Mouse (Mus musculus): Measurements from ENCODE around the gene Xrcc3.
A peak's percentile ranks its signal among the peaks of the same experiment; 100 is the strongest.

Xrcc3 gene

DNA sequence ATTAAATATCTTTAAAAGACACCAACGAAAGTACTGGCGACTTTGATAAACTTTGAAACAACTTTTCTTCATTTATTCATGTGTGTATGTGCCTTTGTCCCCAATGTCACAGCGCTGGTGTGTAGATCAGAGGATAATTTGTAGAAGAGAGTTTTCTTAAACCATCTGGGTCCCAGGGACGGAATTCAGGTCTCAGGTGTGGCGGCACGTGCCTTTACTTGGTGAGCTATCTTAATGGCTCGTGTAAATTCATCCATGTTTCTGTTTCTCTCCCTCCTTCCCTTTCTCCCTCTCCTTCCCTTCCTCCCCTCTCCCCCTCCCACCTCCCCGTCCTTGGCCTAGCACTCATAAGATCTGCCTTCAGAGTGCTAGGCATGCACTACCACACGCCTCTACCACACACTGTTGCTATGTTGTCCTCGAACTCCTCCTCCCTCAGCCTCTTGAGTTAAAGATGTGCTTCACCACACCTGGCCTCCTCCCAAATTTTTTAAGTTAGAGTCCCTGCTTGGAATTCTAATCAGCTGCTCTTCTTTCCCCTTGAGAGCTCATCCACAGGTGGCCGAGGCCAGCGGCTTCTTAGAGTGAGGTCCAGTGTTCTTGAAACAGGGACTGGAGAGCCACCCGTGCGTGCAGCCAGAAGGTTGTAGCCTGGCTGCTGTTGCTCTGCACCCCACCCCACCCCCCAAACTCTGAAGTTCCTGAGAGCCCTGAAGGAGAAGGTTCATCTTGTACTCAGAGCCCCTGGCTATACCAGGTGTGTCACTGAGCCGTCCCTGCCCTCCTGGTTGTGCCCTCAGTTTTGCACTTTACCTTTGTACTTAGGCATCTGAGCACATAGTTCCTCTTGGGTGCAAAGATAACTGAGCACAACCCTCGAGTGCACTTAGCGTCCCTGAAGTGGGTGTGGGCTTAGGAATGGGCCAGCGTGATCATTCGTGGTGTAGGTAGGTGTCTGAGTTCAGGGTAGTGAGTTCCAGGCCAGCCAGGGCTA is 1.4 kb upstream of the Xrcc3 start:
- DNase-seq = no peak

GRCm38 (mm10) chr12:111813111-111813765 is 435 bp downstream of the Xrcc3 start:
- DNase-seq = peak; percentile 45

- peak; percentile 41 for DNase-seq
These were observed 1.1 kb downstream of the Xrcc3 start for GRCm38 (mm10) chr12:111812611-111813010.

GRCm38 (mm10) chr12:111812075-111812474 is 1.6 kb downstream of the Xrcc3 start:
- DNase-seq = no peak

GRCm38 (mm10) chr12:111809762-111810161 is 3.9 kb downstream of the Xrcc3 start:
- DNase-seq = peak; percentile 91

- no peak for DNase-seq
These were observed 4.9 kb downstream of the Xrcc3 start for GRCm38 (mm10) chr12:111808775-111809174.

DNA sequence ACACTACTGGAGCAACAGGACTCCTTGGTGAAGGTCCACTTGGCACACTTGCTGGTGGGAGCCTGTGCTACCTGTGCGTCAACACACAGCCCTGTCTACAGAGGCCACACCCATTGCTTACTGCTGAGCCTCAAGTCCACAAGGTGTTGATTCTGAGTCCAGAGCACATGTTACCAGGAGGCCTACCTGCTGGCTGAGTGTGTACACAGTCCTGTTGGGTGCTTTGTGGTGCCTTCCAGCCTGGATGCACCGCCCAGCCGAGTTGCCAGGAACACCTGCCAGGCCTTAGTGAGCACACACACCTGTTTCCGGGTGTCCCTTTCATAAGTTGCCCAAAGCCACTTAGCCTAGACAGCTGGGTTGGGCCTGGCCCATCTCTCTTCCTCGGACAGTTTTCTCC is 10.1 kb downstream of the Xrcc3 start:
- DNase-seq = no peak

DNA sequence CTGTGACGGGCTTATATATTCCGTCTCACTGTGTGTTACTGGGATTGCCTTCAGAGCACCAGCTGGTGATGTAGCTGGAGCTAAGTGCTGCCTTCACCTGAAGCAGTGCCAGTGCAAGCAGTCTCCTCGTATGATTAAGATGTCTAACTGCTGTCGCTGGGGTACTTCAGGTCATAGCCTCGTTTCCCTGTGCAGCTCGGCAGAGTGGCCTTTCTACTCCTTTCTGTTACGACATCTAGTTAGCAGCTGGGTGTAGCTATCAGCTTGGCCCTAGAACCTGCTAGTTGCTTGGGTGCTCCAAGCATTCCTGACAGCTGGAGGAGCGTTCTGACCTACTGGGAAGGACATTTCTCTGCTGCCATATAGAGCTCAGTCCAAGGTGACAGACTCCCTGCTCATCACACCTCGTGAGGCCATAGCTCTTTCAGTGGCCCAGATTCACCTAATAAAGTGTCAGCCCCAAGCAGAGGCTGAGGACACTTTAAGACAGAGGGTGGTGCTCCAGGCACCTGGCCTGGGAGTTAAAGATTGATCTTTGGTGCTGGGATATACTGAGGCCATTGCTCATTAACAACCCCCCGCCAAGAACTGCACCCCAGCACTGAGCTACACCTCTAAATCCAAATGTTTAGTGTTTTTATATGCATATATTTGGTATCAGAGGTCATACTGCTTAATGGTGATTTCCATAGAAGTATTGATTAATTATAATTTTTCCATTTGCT is 13.1 kb downstream of the Xrcc3 start:
- DNase-seq = no peak

DNA sequence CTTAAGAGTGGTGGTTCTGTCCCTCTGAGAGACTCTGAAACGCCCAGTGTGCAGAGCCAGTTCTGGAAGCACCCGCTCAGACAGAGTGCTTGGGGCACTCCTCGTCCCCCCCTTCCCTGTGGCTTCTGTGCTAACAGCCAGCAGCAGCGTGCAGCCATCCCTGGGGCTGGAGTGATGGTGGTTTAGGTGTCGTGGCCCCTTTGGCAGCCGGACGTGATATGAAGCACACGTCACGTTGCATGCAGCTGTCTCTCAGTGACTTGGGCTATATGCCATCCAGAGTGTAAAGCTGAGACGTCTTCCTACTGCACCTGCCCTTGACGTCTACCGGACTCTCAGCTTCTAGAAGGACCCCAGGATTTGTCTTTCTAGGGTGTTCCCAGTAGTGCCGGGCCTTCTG is 15.2 kb downstream of the Xrcc3 start:
- DNase-seq = no peak

GRCm38 (mm10) chr12:111797251-111797650 is 16.4 kb downstream of the Xrcc3 start:
- no peak for DNase-seq

GRCm38 (mm10) chr12:111795180-111795895 is 18.3 kb downstream of the Xrcc3 start:
- DNase-seq = peak; percentile 56

DNA sequence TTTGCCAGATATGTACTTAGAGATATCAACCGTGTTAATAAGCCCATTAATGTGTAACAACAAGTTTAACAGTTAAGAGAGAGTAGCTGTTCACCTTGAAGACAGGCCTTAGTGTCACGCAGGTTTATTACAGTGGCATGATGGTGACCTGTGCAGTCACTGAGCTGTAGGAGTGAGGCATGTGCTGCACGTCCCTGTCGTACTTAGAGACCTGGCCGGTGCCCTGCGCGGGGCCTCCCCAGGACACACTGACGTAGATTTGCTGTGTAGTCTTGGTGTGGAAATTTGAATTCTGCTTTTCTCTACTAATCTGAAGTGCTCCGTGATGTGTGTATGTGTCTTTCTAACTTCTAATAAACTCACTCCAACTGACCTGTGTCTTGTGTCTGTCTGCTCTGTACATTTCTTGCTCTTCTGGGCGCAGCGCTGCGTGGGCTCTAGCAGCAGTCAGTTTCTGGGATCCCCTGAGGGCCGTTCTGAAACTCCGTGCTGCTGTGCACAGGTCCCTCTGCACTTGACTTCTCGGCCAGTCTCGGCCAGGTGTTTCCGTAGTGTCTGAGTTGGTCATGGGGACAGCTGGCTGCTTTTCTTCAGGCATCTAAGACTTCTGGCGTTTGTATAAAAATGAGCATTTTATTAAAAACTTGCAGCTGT is 19.0 kb downstream of the Xrcc3 start:
- DNase-seq = no peak

GRCm38 (mm10) chr12:111794102-111794501 is 19.6 kb downstream of the Xrcc3 start:
- peak; percentile 76 for DNase-seq

DNA sequence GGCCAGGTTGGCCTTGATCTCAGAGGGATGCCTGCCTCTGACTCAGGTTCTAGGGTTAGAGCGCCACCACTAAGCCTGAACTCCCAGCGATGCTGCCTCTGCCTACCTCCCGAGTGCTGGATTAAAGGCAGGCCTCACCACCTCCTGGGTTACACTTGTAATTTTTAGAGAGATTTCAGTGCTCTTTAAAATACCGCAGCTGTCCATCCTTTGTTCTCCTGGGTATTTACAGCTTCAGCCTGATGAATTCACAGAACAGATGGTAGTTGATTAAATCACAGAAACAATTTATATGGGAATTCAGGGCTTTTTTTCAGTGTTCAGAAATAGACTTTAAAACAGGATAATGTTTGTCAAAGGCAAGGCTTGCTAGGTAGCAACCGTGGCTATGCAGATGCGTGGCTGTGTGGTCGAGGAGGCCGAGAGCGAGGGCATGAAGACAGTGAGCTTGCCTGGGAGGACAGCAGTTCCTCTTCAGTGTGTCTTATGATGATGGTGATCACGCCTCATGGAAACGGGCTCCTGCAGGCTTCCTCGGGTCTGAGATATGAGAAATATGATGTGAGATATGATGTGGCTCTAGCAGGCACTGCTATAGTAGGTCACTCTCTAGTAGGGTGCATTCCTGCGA is 22.1 kb downstream of the Xrcc3 start:
- no peak for DNase-seq

DNA sequence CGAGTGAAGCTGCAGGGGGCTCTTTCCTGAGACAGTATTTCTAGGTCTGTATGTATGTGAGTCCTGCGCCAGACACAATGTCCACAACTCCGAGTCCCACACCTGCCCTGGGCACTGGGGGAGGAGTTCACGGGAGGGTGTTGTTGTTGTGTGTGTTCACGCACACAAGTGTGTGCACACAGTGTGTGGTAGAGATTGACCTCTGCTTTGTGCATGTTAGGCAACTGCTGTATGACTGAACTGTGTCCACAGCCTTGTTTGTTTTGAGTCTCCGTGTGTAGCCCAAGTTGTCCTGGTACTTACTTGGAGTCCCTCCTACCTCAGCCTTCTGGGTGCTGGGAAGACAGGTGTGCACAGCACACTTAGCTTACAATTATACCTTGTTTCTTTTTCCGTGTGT is 23.0 kb downstream of the Xrcc3 start:
- no peak for DNase-seq

DNA sequence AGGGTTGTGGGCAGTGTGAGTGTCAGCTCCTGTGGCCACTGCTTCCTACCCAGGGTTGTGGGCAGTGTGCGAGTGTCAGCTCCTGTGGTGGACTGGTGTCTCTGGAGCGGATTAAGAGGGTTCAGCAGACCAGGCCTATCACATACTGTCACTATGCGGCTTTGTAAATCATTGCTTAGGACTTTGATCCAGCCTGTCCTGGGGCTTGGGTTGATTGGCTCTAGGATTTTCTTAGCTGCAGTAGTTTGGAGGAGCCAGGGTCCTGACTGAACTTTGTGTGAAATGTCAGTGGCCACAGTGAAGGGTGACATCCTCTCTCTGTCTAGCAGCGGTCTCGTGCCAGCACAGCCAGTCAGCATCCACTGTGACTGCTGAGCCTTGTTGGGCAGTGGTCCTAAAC is 23.6 kb downstream of the Xrcc3 start:
- peak; percentile 63 for DNase-seq

DNA sequence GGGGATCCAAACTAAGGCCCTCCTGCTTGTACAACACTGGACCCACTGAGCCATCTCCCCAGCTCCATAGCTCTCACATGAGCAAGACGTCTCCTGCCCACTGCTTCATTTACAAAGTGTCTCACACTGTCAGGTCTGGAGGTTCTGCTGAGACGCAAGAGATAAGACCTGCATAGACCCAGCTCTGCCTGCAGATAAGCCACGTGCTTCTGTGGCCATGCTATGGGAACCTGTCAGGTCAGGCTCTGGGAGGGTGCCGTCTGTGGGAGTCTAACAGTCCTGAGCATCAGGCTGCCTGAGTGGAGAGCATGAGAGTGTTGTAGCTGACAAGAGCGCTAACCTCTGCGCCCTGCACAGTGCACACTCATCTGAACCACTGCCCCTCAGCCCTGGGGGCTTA is 26.7 kb downstream of the Xrcc3 start:
- DNase-seq = no peak

DNA sequence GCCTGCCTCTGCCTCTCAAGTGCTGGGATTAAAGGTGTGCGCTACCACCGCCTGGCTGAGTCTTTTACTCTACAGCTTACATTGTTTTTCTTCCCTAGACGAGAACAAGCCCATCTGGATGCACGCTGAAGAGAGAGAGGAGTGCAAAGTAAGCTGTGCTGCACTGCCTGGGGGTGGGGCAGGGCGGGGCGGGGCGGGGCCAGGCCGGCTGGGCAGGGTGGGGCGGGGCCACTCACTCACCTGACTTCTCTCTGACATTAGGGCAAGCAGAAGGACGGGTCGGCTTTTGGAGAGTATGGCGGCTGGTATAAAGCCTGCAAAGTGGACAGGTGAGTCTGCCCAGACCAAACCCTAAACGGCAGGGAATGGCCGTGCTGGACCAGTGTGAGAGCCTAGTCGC is 28.5 kb downstream of the Xrcc3 start:
- no peak for DNase-seq

- no peak for DNase-seq
These were observed 34.1 kb downstream of the Xrcc3 start for GRCm38 (mm10) chr12:111779544-111779943.

DNA sequence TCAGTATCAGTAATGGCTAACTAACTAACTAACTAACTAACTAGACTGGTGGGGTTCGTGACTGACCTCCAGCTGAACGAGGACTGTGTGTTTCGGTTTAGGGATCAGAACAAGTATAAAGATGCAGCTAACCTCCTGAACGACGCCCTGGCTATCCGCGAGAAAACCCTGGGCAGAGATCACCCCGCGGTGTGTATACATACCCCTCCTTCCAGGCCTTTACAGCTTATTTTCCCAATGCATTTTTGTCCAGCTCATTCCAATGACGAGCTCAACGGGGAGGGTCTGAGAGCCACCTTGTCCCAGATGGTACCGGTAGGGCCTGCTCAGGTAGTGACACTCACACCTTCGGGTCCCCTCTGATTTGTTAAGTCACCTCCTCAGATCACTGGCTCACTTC is 35.8 kb downstream of the Xrcc3 start:
- no peak for DNase-seq

DNA sequence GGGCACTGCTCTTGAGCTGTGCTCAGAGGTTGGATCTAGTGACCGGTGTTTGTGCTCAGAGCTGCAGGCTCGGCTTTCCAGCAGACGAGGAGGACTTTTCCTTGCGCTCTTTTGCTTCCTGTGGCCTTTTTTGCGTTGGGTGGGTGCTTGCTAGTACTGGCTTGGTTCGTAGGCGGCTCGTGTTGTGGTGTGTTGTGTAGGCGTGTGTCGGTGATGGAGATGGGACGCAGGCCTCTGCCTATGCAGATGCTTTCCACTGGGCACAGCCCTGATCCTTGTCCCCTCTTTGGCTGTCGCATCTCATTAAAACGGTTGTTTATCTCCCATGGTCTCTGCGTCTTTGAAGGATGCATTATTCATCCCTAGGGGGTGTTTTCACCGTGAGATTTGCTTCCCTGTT is 38.8 kb downstream of the Xrcc3 start:
- DNase-seq = no peak

DNA sequence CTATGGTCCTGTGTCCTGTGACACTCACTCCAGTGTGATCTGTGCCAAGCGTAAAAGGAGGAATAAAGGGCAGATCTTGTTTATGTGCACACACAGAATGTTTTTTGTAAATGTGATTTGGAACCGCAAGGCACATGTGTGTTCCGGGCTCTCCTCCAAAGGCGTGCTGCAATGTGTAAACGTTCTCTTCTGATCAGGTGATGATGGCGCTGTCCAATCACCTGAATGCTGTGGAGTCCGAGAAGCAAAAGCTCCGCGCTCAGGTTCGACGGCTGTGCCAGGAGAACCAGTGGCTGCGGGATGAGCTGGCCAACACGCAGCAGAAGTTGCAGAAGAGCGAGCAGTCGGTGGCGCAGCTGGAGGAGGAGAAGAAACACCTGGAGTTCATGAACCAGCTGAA is 39.5 kb downstream of the Xrcc3 start:
- DNase-seq = no peak

Measured in kidney, postnatal 10 days (tissue).